27 mouse cellular contexts compared by ENCODE assay signal in genomic region chr1:5227866-5228265, GRCm38 (mm10).
"Had no signal": no experiment of that assay in that cellular context is flagged by ENCODE, and none has a peak within 500 bp of the region (broad histone marks: within the 10 kb centered on the region; RNA-seq: fewer than 3 reads in every experiment).

No protein-coding gene starts in this region.

- H3K27me3 ChIP-seq: heart, embryonic 13.5 days; heart, embryonic 15.5 days; intestine, embryonic 15.5 days; limb, embryonic 13.5 days; limb, embryonic 15.5 days; liver, embryonic 12.5 days had no signal

- H3K9ac ChIP-seq: heart, embryonic 13.5 days; heart, embryonic 15.5 days; hindbrain, embryonic 12.5 days; hindbrain, embryonic 14.5 days; intestine, embryonic 15.5 days; limb, embryonic 13.5 days; limb, embryonic 15.5 days; liver, embryonic 12.5 days; liver, embryonic 14.5 days had no signal

- H3K4me2 ChIP-seq: heart, embryonic 13.5 days; heart, embryonic 15.5 days; hindbrain, embryonic 12.5 days; hindbrain, embryonic 14.5 days; intestine, embryonic 15.5 days; limb, embryonic 13.5 days; limb, embryonic 15.5 days; liver, embryonic 12.5 days had no signal

- H3K36me3 ChIP-seq: heart, embryonic 10.5 days; heart, embryonic 13.5 days; heart, embryonic 15.5 days; hindbrain, embryonic 10.5 days; hindbrain, embryonic 12.5 days; intestine, embryonic 15.5 days; limb, embryonic 13.5 days; limb, embryonic 15.5 days; liver, embryonic 12.5 days had no signal

- H3K4me1 ChIP-seq: heart, embryonic 10.5 days; heart, embryonic 13.5 days; heart, embryonic 15.5 days; intestine, embryonic 15.5 days; limb, embryonic 13.5 days; limb, embryonic 15.5 days; liver, embryonic 12.5 days had no signal

- ATAC-seq: hindbrain, embryonic 16.5 days; inflammation-experienced regulatory T-cells, adult 6 months; intestine, embryonic 15.5 days; intestine, postnatal 0 days; liver, embryonic 12.5 days had no signal

- H3K27ac ChIP-seq: gastrocnemius, adult 2 months; heart, embryonic 10.5 days; heart, embryonic 13.5 days; heart, embryonic 15.5 days; hindbrain, embryonic 10.5 days; hindbrain, embryonic 12.5 days; hindbrain, embryonic 14.5 days; intestine, embryonic 15.5 days; limb, embryonic 13.5 days; limb, embryonic 15.5 days; liver, embryonic 12.5 days; liver, embryonic 14.5 days had no signal

- DNase-seq: gastrocnemius, adult 2 months; gastrocnemius, postnatal 10 days; gastrocnemius, postnatal 25 days; heart, adult 18-20 months; heart, postnatal 14 days; heart, postnatal 36 days; kidney, adult 18-20 months; kidney, adult 8-10 months; kidney, postnatal 10 days; kidney, postnatal 36 days; layer of hippocampus, adult 9-11 months; layer of hippocampus, postnatal 36 days; left cerebral cortex, postnatal 4 days had no signal

- H3K4me3 ChIP-seq: gastrocnemius, adult 2 months; heart, embryonic 10.5 days; heart, embryonic 13.5 days; heart, embryonic 15.5 days; hindbrain, embryonic 10.5 days; hindbrain, embryonic 12.5 days; intestine, embryonic 15.5 days; limb, embryonic 13.5 days; limb, embryonic 15.5 days; liver, embryonic 12.5 days had no signal

- H3K9me3 ChIP-seq: heart, embryonic 10.5 days; heart, embryonic 13.5 days; heart, embryonic 15.5 days; hindbrain, embryonic 10.5 days; hindbrain, embryonic 12.5 days; intestine, embryonic 15.5 days; limb, embryonic 13.5 days; limb, embryonic 15.5 days; liver, embryonic 12.5 days had no signal
